Mouse (Mus musculus) T-helper 17 cell (primary cell): ENCODE results near the gene Dzip1l.

Experiments
- in situ Hi-C, 2 experiments: fragments of 300-600 bp; cut with MboI, MseI; formaldehyde crosslinking; loops; 1 replicate in 1 of 2; 2 replicates in 1 of 2; pipeline ENCODE4 v1.15.1; 2025; ENCODE audit warnings: high pct_unique_total_duplicates in 2 of 2

The Dzip1l gene

DNA sequence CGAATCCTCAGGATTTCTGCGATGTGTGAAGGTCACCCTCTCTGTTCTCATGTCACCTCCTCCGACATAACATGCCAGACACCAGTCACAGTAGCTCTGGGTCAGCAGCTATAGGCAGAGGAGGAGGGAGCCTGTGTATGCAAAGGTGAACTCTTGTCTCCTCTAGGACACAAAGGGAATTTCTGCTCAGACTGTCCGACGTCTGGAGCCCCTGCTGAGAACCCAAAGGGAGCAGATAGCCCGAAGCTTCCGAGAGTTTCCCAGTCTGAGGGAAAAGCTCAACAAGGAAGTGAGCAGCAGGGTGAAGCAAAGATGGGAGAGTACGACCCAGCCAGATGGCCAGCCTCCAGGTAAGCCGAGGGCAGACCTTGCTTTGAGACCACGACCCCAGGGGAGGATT, 31.5 kb downstream of the Dzip1l start:
- in situ Hi-C loops = loop anchor here in 1 of 2 experiments (5.0 kb wide), 1 partner anchor 203 kb away; no protein-coding TSS in a partner anchor

DNA sequence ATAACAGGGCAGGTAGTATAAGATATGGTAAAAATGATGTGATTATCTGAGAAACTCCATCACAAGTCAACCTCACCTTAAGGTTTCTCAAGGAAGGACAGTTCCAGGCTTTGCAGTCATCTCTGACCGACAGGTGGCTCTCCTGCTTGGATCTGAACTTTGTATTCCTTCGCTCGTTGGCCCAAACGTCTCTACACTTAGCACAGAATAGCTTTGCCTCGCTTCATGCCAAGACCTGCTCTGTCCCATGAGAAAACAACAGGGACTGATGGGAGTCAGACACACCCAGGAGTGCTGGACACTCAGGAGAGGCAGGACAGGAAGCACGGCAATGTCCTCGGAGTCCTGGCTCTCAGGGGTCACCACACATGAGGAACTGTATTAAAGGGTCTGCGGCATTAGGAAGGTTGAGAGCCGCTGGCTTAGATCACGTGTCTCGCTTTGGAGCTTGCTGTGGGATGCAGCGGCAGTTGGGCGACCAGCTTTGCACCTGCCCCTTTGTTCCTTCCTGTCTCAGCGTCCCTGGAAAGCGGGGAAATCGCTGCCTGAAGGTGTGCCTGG, 32.4 kb downstream of the Dzip1l start:
- in situ Hi-C loops = loop anchor here in 1 of 2 experiments (5.0 kb wide), 1 partner anchor 204 kb away; no protein-coding TSS in a partner anchor

DNA sequence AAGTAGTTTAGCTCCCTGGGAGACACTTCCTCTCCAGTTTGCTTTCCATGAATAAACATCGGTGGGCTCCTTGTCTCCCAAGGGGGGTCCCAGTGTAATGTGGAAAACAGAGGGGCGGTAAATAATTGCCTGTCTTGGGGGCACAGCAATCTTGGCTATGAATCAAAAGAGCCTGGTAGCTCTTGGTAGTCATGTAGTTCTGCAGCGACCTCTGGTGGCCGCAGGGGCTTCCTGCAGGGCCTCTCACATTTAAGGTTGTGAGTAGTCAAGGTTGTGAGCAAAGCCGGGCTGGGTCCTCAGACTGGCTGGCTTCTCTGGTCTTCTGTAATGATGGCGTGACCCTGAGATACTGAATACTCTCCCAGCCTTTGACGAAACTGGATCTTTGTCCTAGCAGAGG, 33.1 kb downstream of the Dzip1l start:
- in situ Hi-C loops = loop anchor here in 1 of 2 experiments (5.0 kb wide), 1 partner anchor 205 kb away; no protein-coding TSS in a partner anchor

GRCm38 (mm10) chr9:99662887-99663286, 33.6 kb downstream of the Dzip1l start:
- in situ Hi-C loops = loop anchor here in 1 of 2 experiments (5.0 kb wide), 1 partner anchor 206 kb away; no protein-coding TSS in a partner anchor

DNA sequence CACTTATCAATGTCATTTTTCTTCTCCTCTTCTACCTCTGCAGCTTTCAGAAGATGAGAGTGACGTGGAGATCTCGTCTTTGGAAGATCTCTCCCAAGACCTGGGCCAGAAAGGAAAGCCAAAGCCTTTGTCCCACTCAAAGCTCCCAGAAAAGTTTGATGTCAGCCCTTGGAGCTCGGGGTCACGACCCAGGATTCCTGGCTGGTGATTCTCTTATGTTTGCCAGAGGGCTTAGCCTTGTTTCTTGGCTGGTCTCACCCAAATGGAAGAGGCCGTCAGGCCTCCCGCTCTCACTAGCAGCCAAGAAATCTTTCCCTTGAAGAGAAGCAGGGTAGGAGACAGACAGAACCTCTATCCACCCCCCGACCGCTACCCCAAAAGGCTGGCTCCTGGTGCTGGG, 38.3 kb downstream of the Dzip1l start:
- in situ Hi-C loops = no loop called here

GRCm38 (mm10) chr9:99671603-99672002, 42.3 kb downstream of the Dzip1l start:
- in situ Hi-C loops = no loop called here

GRCm38 (mm10) chr9:99675714-99676113, 46.4 kb downstream of the Dzip1l start:
- in situ Hi-C loops = no loop called here

DNA sequence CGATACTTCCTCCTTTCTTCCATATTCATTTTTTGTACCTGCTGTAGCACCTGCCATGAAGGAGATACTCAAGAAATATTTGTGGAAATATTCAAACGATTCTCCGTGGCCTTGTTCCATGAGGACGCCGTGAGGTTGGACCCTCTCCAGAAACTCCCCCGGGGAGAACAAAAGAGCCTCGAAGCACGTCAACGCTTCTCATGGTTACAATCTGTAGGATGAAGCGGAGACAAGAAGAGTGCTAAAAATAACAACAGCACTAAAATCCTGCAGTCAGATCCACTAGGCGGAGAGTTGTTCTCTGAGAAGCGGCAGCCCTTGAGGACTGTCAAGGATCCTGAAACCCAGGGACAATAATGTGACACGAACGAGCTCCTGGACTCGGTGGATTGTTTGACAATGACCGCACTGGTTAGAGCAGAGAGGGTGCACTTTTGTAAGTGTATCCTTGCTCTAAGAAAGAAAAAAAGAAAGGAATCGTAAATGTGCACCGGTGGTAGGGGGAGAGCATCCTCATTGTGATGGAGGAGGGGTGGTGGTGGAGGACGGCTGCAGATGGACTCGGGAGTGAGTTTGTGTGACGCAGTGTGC, 52.8 kb downstream of the Dzip1l start:
- in situ Hi-C loops = no loop called here

DNA sequence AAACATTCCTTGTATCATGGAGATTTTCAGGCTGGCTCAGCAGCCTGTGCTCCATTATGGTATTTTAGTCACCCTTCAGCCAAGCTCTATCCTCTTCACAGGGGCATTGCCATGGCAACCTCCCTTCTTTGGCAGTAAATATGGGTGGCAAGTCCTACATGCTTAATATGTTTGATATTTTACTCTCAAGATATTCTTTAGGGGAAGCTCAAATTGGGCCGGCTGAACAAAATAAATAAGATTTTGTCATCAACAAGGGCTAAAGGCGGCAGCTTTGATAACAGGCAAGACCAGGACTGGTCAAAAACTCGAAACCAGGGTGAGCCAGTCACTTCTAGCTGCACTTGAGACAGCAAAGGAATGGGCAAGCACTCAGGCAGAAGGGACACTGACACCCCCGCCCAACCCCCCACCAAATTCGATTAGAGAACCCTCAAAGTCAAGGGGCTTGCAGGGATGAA, 55.8 kb downstream of the Dzip1l start:
- in situ Hi-C loops = no loop called here

DNA sequence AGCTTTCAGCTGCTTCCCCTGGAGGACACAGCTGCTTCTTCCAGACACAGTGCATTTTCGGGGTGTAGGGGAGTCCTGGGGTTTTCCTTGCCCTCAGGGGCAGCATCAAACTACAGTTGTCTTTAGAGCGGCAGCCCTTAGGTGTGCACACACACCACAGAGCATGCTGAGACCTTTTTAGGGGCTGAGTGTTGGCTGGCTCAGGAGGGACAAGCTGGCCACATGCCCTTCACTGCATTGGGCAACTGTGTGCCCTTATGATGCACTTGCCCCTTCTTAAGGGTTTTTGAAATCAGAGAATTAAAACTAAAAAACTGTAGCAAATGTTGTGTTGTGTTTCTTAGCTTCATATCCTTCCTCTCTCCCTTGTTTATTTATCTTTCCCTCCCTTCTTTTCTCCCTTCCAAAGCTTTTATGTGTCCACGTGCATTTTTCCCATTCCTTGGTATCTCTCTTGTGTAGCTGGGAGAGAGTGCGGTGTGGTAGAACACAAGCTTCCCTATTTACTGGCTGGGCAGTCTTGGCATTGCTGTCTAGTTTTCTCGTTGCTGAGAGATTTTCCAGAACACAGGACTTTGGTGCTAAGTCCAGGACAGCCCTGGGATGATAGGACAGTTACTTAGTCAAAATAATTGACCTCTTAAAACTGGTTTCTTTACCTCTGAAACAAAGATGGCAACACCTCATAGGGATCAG, 56.4 kb downstream of the Dzip1l start:
- in situ Hi-C loops = no loop called here

DNA sequence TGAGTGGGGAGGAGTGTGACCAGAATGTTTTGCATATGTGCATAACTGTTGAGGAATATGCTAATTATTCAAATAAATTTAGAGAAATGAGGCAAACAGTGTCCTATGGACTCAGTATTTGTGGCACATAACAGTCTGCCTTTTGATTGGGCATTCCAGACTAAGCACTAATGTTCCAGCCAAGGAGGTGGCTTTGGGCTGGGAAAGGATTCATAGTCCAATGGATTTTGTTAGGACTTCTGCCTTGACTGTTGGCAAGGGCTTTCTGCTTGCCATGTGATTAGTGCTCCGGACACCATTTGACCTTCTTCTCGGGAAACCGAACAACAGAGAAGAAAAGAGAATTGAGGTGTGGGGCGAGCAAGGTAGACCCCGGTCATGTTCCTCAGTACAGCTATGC, 60.5 kb downstream of the Dzip1l start:
- in situ Hi-C loops = no loop called here

DNA sequence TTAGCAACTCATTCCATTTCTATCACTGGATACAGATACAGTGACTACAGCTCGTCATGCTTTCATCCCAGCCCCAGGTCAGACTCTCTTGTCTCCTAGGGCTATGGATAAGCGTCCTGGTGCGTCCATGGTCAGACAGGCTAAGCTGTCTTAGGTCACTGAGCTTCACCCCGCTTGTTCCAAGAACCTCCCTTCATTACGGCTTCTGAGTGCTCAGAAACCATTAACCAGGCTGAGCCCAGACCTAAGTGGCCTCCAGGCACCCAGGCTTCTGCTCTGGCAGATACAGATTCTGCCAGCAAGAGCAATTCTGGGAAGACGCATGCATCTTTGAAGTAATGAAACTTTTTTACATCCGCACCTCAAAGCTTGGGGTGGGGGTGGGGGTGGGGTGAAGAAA, 61.1 kb downstream of the Dzip1l start:
- in situ Hi-C loops = no loop called here

GRCm38 (mm10) chr9:99694961-99695360, 65.7 kb downstream of the Dzip1l start:
- in situ Hi-C loops = no loop called here

GRCm38 (mm10) chr9:99699752-99700389, 70.6 kb downstream of the Dzip1l start:
- in situ Hi-C loops = no loop called here

- in situ Hi-C loops = no loop called here
Observed at GRCm38 (mm10) chr9:99701187-99701586, 71.9 kb downstream of the Dzip1l start.

GRCm38 (mm10) chr9:99702215-99702614, 72.9 kb downstream of the Dzip1l start:
- in situ Hi-C loops = no loop called here

- in situ Hi-C loops = no loop called here
Observed at GRCm38 (mm10) chr9:99703711-99704110, 74.4 kb downstream of the Dzip1l start.

GRCm38 (mm10) chr9:99706264-99706663, 77.0 kb downstream of the Dzip1l start:
- in situ Hi-C loops = no loop called here

- in situ Hi-C loops = no loop called here
Observed at GRCm38 (mm10) chr9:99707425-99708126, 78.3 kb downstream of the Dzip1l start.

DNA sequence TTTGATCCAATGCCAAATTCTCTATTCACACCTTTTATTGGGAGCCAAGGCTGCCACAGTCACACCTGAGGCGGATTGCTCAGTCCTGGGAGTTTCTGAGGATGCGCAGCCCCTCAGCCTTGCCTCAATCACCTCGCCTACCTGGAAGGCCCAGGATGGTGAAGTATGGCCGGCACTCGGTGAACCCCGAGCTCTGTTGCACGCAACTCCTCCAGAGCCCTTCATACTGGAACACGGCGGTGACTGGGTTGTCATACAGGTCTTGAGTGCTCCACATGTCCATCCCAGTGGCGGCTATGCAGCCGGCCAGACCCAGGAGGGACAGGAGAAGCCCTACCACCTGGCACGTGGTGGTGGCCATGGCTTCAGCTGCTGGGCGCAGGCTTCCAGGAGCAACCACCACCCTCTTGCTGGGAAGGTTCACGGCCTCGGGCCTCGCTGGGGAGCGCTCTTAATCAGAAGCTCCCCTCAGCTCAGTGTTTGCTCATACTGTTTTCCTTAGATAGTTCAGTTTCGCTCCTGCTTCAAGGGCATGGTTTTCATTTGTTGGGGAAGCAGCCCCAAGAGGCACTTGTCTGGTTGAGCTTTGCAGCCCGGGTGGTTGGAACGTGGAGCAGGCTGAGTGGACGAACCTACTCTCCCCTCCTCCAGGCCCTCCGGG, 80.4 kb downstream of the Dzip1l start:
- in situ Hi-C loops = no loop called here

DNA sequence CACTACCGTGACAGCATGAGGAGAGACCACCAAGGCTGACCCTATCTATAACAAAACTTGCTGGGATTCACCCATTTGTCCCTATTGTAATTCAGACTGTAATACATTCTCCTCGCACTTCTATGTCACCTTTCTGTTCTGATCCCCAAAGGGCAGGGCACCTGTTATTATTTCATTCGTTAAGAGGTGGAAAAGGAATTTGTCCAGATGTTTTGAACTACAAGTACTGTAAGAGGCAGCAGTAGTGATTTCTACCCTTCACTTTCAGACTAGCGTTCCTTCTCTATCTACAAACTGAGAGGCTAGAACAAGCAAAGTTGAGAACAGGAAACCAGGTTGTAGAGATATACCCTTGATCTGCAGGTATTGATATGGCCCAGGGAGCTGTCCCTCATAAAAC, 81.0 kb downstream of the Dzip1l start:
- in situ Hi-C loops = no loop called here
